Mouse (Mus musculus): ENCODE results near the gene Depdc7. TPM values are rescaled to one million over a fixed set of nuclear protein-coding genes. Genes with fewer than 3 reads are reported as not detected.

Gene Depdc7
- polyA plus RNA-seq, 1 experiment from 2014 or later, result 2.9 TPM

DNA sequence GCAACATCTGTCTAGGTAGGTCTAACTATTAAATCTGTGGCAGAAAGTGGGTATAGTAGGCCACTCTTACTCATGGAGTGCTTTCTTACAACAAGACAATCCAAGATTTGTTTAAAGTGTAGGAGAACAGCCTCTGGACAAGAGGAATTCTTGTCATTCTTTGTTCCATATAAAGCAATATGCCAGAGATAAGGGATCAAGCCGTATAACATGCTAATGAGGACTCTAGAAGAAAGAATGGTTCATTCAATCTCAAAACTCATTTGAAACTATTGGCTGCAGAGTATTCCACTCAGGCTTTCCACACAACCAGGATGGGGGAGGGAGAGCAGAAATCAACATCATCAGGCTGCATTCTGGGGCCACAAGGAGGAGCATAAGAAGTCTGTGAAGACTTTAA, 15.3 kb downstream of the Depdc7 start:
- DNase-seq (ENCODE audit: low spot score), result no peak
- H3K4me2 ChIP-seq (ENCODE audit: low read depth), result no peak overlapping the region
- WGBS, result 89% methylated on average over 1 of the region's 1 CpGs
- H3K27me3 ChIP-seq (ENCODE audit: control insufficient read depth, insufficient read depth, low read length), result no peaks in the 10 kb centered on the region
- H3K4me3 ChIP-seq (ENCODE audit: low read depth, low read length), result no peak overlapping the region
- H3K36me3 ChIP-seq (ENCODE audit: control insufficient read depth, insufficient read depth, low read length), result no peaks in the 10 kb centered on the region
- H3K9ac ChIP-seq (ENCODE audit: low read length), result no peak overlapping the region
- H3K27ac ChIP-seq (ENCODE audit: low read depth, low read length), result no peak overlapping the region
- no peaks in the 10 kb centered on the region for H3K4me1 ChIP-seq (ENCODE audit: control insufficient read depth, insufficient read depth, low read length)
- no peaks in the 10 kb centered on the region for H3K9me3 ChIP-seq (ENCODE audit: control insufficient read depth, low read length)
- ATAC-seq (ENCODE audit: insufficient read depth, low FRiP score, low TSS enrichment), result no peak

DNA sequence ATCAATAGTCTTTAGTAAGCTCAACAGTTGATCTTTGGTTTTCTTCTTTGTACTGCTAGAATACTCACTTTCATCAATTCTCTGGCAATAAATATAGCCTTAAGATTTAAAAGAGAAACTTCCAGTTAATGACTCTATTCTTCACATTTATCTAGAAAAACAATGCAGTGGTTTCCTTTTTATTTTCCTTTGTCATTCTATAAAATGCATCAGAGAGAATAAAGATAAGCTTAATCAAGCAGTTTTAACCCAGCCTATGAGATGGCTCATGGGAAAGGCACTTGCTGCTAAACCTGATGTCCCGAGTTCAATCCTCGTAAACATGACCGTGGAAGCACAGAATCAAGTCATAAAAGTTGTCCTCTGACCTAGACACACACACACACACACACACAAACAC, 20.7 kb downstream of the Depdc7 start:
- WGBS, result 75% methylated on average over 3 of the region's 3 CpGs
- H3K27ac ChIP-seq (ENCODE audit: low read depth, low read length), result no peak overlapping the region
- no peaks in the 10 kb centered on the region for H3K9me3 ChIP-seq (ENCODE audit: control insufficient read depth, low read length)
- no peak for ATAC-seq (ENCODE audit: insufficient read depth, low FRiP score, low TSS enrichment)
- H3K27me3 ChIP-seq (ENCODE audit: control insufficient read depth, insufficient read depth, low read length), result no peaks in the 10 kb centered on the region
- no peak overlapping the region for H3K4me3 ChIP-seq (ENCODE audit: low read depth, low read length)
- no peak overlapping the region for H3K9ac ChIP-seq (ENCODE audit: low read length)
- H3K4me1 ChIP-seq (ENCODE audit: control insufficient read depth, insufficient read depth, low read length), result no peaks in the 10 kb centered on the region
- no peaks in the 10 kb centered on the region for H3K36me3 ChIP-seq (ENCODE audit: control insufficient read depth, insufficient read depth, low read length)
- no peak overlapping the region for H3K4me2 ChIP-seq (ENCODE audit: low read depth)
- DNase-seq (ENCODE audit: low spot score), result no peak

DNA sequence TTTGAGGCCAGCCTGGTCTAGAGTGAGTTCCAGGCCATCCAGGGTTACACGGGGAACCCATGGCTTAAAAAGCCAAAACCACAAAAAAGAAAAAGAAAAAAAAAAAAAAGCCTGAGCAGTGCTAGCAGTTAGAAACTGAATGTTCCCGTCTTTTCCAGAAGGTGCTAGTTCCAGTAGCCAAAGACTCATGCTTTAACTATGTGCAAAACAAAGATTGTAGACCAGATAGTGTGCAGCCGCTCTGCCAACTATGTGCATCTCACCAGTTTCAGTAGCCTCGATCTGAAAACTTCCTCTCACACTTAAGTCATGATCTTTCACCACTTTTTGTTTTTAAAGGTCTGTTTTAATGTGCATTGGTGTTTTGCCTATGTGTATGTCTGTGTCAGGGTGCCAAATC, 24.9 kb downstream of the Depdc7 start:
- 91% methylated on average over 4 of the region's 4 CpGs for WGBS
- H3K9ac ChIP-seq (ENCODE audit: low read length), result no peak overlapping the region
- DNase-seq (ENCODE audit: low spot score), result no peak

GRCm38 (mm10) chr2:104717231-104717735, 25.4 kb downstream of the Depdc7 start:
- H3K4me3 ChIP-seq (ENCODE audit: low read depth, low read length), result no peak overlapping the region
- DNase-seq (ENCODE audit: low spot score) (no peak), ATAC-seq (ENCODE audit: insufficient read depth, low FRiP score, low TSS enrichment) (no peak)
- H3K4me2 ChIP-seq (ENCODE audit: low read depth), result no peak overlapping the region
- H3K4me1 ChIP-seq (ENCODE audit: control insufficient read depth, insufficient read depth, low read length), result no peaks in the 10 kb centered on the region
- WGBS, result 87% methylated on average over 2 of the region's 2 CpGs
- no peak overlapping the region for H3K27ac ChIP-seq (ENCODE audit: low read depth, low read length)
- H3K9me3 ChIP-seq (ENCODE audit: control insufficient read depth, low read length), result no peaks in the 10 kb centered on the region
- H3K36me3 ChIP-seq (ENCODE audit: control insufficient read depth, insufficient read depth, low read length), result no peaks in the 10 kb centered on the region
- no peak overlapping the region for H3K9ac ChIP-seq (ENCODE audit: low read length)
- H3K27me3 ChIP-seq (ENCODE audit: control insufficient read depth, insufficient read depth, low read length), result no peaks in the 10 kb centered on the region

More for the DNA sequence above, 24.9 kb downstream of the Depdc7 start:
- ATAC-seq (ENCODE audit: insufficient read depth, low FRiP score, low TSS enrichment), result no peak
- no peaks in the 10 kb centered on the region for H3K9me3 ChIP-seq (ENCODE audit: control insufficient read depth, low read length)
- no peaks in the 10 kb centered on the region for H3K36me3 ChIP-seq (ENCODE audit: control insufficient read depth, insufficient read depth, low read length)
- H3K4me3 ChIP-seq (ENCODE audit: low read depth, low read length), result no peak overlapping the region
- no peaks in the 10 kb centered on the region for H3K27me3 ChIP-seq (ENCODE audit: control insufficient read depth, insufficient read depth, low read length)
- no peak overlapping the region for H3K27ac ChIP-seq (ENCODE audit: low read depth, low read length)
- H3K4me1 ChIP-seq (ENCODE audit: control insufficient read depth, insufficient read depth, low read length), result no peaks in the 10 kb centered on the region
- no peak overlapping the region for H3K4me2 ChIP-seq (ENCODE audit: low read depth)

DNA sequence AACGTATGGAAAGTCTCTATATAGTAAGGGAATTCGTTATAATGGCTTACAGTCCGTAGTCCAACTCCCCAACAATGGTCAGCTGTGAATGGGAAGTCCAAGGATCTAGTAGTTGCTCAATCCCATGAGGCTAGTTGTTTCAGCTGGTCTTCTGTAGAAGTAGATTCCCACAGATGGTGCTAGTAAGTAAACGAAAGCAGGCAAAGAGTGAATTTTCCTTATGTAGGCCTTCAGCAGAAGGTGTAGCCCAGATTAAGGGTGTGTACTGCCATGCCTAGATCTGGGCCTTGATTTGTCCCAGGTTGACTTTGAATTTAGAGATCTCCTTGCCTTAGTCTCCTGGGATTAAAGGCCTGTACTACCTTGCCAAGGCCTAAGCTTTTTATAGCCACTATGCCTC, 26.4 kb downstream of the Depdc7 start, which contains the start of gene Pin1rt1:
TSS of gene Pin1rt1 (minus strand) at position 101 of the 400 bp plus-strand sequence.
- no peak for DNase-seq (ENCODE audit: low spot score)
- no peaks in the 10 kb centered on the region for H3K27me3 ChIP-seq (ENCODE audit: control insufficient read depth, insufficient read depth, low read length)
- no peak within 1 kb of the TSS for H3K4me2 ChIP-seq (ENCODE audit: low read depth)
- 79% methylated on average over 4 of the region's 4 CpGs for WGBS
- H3K4me1 ChIP-seq (ENCODE audit: control insufficient read depth, insufficient read depth, low read length), result no peaks in the 10 kb centered on the region
- H3K27ac ChIP-seq (ENCODE audit: low read depth, low read length), result no peak within 1 kb of the TSS
- no peaks in the 10 kb centered on the region for H3K36me3 ChIP-seq (ENCODE audit: control insufficient read depth, insufficient read depth, low read length)
- no peak for ATAC-seq (ENCODE audit: insufficient read depth, low FRiP score, low TSS enrichment)
- no peaks in the 10 kb centered on the region for H3K9me3 ChIP-seq (ENCODE audit: control insufficient read depth, low read length)
- H3K4me3 ChIP-seq (ENCODE audit: low read depth, low read length), result no peak within 1 kb of the TSS
- H3K9ac ChIP-seq (ENCODE audit: low read length), result no peak within 1 kb of the TSS

GRCm38 (mm10) chr2:104714254-104714691, 28.4 kb downstream of the Depdc7 start:
- Histone ChIP-seq H3K4me3 (ENCODE audit: low read depth, low read length) (no peak overlapping the region), H3K4me2 (ENCODE audit: low read depth) (no peak overlapping the region), H3K4me1 (ENCODE audit: control insufficient read depth, insufficient read depth, low read length) (peaks cover 8% of the 10 kb centered on the region), H3K9me3 (ENCODE audit: control insufficient read depth, low read length) (no peaks in the 10 kb centered on the region), H3K27me3 (ENCODE audit: control insufficient read depth, insufficient read depth, low read length) (no peaks in the 10 kb centered on the region), H3K27ac (ENCODE audit: low read depth, low read length) (no peak overlapping the region), H3K9ac (ENCODE audit: low read length) (no peak overlapping the region), H3K36me3 (ENCODE audit: control insufficient read depth, insufficient read depth, low read length) (no peaks in the 10 kb centered on the region)
- WGBS, result 36% methylated on average over 15 of the region's 15 CpGs
- DNase-seq (ENCODE audit: low spot score) (no peak), ATAC-seq (ENCODE audit: insufficient read depth, low FRiP score, low TSS enrichment) (no peak)

GRCm38 (mm10) chr2:104712486-104712809, 30.2 kb downstream of the Depdc7 start:
- H3K4me3 ChIP-seq (ENCODE audit: low read depth, low read length), result peak overlapping the region; percentile 73
- H3K9ac ChIP-seq (ENCODE audit: low read length), result peak overlapping the region; percentile 85
- H3K4me1 ChIP-seq (ENCODE audit: control insufficient read depth, insufficient read depth, low read length), result peaks cover 8% of the 10 kb centered on the region
- DNase-seq (ENCODE audit: low spot score), result no peak
- no peaks in the 10 kb centered on the region for H3K36me3 ChIP-seq (ENCODE audit: control insufficient read depth, insufficient read depth, low read length)
- H3K27ac ChIP-seq (ENCODE audit: low read depth, low read length), result peak overlapping the region; percentile 84
- H3K27me3 ChIP-seq (ENCODE audit: control insufficient read depth, insufficient read depth, low read length), result no peaks in the 10 kb centered on the region
- WGBS, result 5% methylated on average over 7 of the region's 7 CpGs
- peak overlapping the region; percentile 70 for H3K4me2 ChIP-seq (ENCODE audit: low read depth)
- H3K9me3 ChIP-seq (ENCODE audit: control insufficient read depth, low read length), result no peaks in the 10 kb centered on the region
- ATAC-seq (ENCODE audit: insufficient read depth, low FRiP score, low TSS enrichment), result peak; percentile 36

GRCm38 (mm10) chr2:104711585-104712485, 30.8 kb downstream of the Depdc7 start, which contains the start of gene Tcp11l1:
TSS of gene Tcp11l1 (minus strand) at chr2:104712169.
- peak; percentile 89 for ATAC-seq (ENCODE audit: insufficient read depth, low FRiP score, low TSS enrichment)
- peak; percentile 80 for DNase-seq (ENCODE audit: low spot score)
- no peaks in the 10 kb centered on the region for H3K27me3 ChIP-seq (ENCODE audit: control insufficient read depth, insufficient read depth, low read length)
- peak within 1 kb of the TSS; percentile 73 for H3K4me3 ChIP-seq (ENCODE audit: low read depth, low read length)
- H3K4me1 ChIP-seq (ENCODE audit: control insufficient read depth, insufficient read depth, low read length), result peaks cover 8% of the 10 kb centered on the region
- H3K9me3 ChIP-seq (ENCODE audit: control insufficient read depth, low read length), result no peaks in the 10 kb centered on the region
- under 1% methylated on average over 92 of the region's 99 CpGs for WGBS
- H3K4me2 ChIP-seq (ENCODE audit: low read depth), result peak within 1 kb of the TSS; percentile 70
- H3K27ac ChIP-seq (ENCODE audit: low read depth, low read length), result peak within 1 kb of the TSS; percentile 84
- no peaks in the 10 kb centered on the region for H3K36me3 ChIP-seq (ENCODE audit: control insufficient read depth, insufficient read depth, low read length)
- H3K9ac ChIP-seq (ENCODE audit: low read length), result peak within 1 kb of the TSS; percentile 85
